Mouse (Mus musculus) sigmoid colon, adult 10 weeks (tissue): ENCODE measurements around the gene Zmat3. TPM values are rescaled to one million over a fixed set of nuclear protein-coding genes. Genes with fewer than 3 reads are reported as not detected.

Source experiments
- polyA plus RNA-seq: library from polyadenylated mRNA; stranded (reverse); fragments of 350-450 nt; fragmentation: Illumina TruSeq; extraction: RNeasy Lipid Tissue Mini Kit (QIAGEN cat#74804); gene quantifications from one replicate; pipeline ENCODE4 v1.2.3, GENCODE M21; 2014; ENCODE audit warnings: low read depth, low replicate concordance

The Zmat3 gene
- polyA plus RNA-seq = 13.3 TPM

GRCm38 (mm10) chr3:32365546-32366245 lies at the start of gene Zmat3:
Zmat3 (minus strand) TSS chr3:32366014.

GRCm38 (mm10) chr3:32397461-32398174 lies 31.8 kb upstream of the Zmat3 start, which contains the start of gene Pik3ca:
Pik3ca (plus strand) TSS chr3:32397671.

Other genes with a start within 250 kb of the Zmat3 start
- 110 TPM for gene Pik3ca, start 31.7 kb upstream of the Zmat3 start, polyA plus RNA-seq
- not detected for gene Kcnmb3, start 126.2 kb upstream of the Zmat3 start, polyA plus RNA-seq
- gene Zfp639, start 144.2 kb upstream of the Zmat3 start, polyA plus RNA-seq = 103 TPM
- gene Mfn1, start 163.5 kb upstream of the Zmat3 start, polyA plus RNA-seq = 434 TPM